Mouse (Mus musculus) kidney, embryonic 15.5 days (tissue): ENCODE data around the gene Otud1. TPM values are rescaled to one million over a fixed set of nuclear protein-coding genes. Genes with fewer than 3 reads are reported as not detected.

Experiments used
- ATAC-seq: fragments of 200-750 bp; cut with Nextera tagmentation; replicated peaks from 2 replicates; pipeline ENCODE4 v1.8.0; 2017; ENCODE audit warnings: moderate TSS enrichment; ENCODE audit not compliant: low FRiP score
- H3K27ac ChIP-seq: fragments of 300-500 bp; sonication (generic); 2 replicates; pipeline ENCODE4 v1.5.1; 2015; ENCODE audit warnings: mild to moderate bottlenecking, inconsistent platforms
- H3K27me3 ChIP-seq: fragments of 300-500 bp; sonication (generic); 2 replicates; pipeline ENCODE4 v1.6.1; 2015; ENCODE audit warnings: inconsistent platforms
- H3K36me3 ChIP-seq: fragments of 300-500 bp; sonication (generic); 2 replicates; pipeline ENCODE4 v1.6.1; 2015; ENCODE audit warnings: inconsistent platforms
- H3K4me1 ChIP-seq: fragments of 300-500 bp; sonication (generic); 2 replicates; pipeline ENCODE4 v1.6.1; 2015; ENCODE audit warnings: inconsistent platforms
- H3K4me2 ChIP-seq: fragments of 300-500 bp; sonication (generic); 2 replicates; pipeline ENCODE4 v1.6.1; 2015; ENCODE audit warnings: moderate library complexity, mild to moderate bottlenecking, inconsistent platforms
- H3K4me3 ChIP-seq: fragments of 300-500 bp; sonication (generic); replicated peaks from 2 replicates; pipeline ENCODE4 v1.5.1; 2015; ENCODE audit warnings: mild to moderate bottlenecking, inconsistent platforms
- H3K9ac ChIP-seq: fragments of 300-500 bp; sonication (generic); 2 replicates; pipeline ENCODE4 v1.6.1; 2015; ENCODE audit warnings: mild to moderate bottlenecking, inconsistent platforms
- H3K9me3 ChIP-seq: fragments of 300-500 bp; sonication (generic); replicated peaks from 2 replicates; pipeline ENCODE4 v1.6.1; 2016; ENCODE audit warnings: inconsistent platforms
- WGBS: fragments of 180-500 bp; shearing (Covaris S2); methylation state at CpG from one replicate; pipeline ENCODE4 v1.1.7; 2015; ENCODE audit warnings: mixed read lengths; 5-methylcytosine and 5-hydroxymethylcytosine counted together
- polyA plus RNA-seq: library from polyadenylated mRNA; unstranded; fragments of >200 nt; fragmentation: Nextera tagmentation; extraction: Ambion mirVana; gene quantifications from 2 replicates; pipeline ENCODE4 v1.2.1, GENCODE M21; 2015

Otud1 gene
- polyA plus RNA-seq, result 1.3 and 1.5 TPM in 2 replicates

DNA sequence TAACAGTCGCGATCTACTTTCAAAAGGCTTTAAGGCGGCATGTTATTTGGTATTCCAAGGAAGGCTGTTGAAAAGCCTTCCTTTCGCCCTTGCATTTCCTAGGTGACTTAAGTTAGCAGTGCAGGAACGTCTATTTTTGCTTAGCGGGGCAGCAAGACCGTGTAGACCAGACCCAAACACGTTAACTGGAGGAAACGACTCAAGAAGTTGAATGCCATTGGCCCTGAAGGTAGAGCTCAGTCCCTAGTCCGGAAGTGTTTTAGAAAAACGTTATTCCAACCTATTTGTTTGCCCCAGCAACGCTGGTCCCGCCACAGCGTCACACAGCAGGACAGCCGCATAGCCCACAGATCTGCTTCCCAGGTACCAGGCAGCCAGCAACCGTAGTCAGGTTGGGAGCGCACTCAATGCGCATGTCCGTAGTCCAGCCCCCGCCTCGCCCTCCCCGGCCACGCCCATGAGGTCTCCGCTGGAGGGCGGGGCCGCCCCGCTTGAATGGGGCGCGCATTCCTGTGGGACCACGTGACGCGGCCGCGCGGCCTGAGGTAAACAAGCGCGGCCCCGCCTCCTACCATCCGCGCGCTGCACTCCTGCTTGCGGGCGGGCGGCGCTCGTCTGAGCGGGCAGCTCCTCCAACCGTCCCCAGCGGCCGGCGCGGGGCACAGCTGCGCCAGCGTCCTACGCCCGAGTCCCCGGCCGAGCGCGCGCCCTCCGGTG lies at the start of gene Otud1:
Otud1 (plus strand) TSS at position 595 of the 717 bp plus-strand sequence.
- Histone ChIP-seq H3K9me3 (no peaks in the 10 kb centered on the region), H3K4me3 (peak within 1 kb of the TSS; percentile 83), H3K9ac (peak within 1 kb of the TSS; percentile 68), H3K27ac (peak within 1 kb of the TSS; percentile 88), H3K4me2 (peak within 1 kb of the TSS; percentile 92), H3K36me3 (no peaks in the 10 kb centered on the region), H3K27me3 (peaks cover 41% of the 10 kb centered on the region), H3K4me1 (peaks cover 19% of the 10 kb centered on the region)
- WGBS, result under 1% methylated on average over 62 of the region's 62 CpGs
- peak; percentile 98 for ATAC-seq

DNA sequence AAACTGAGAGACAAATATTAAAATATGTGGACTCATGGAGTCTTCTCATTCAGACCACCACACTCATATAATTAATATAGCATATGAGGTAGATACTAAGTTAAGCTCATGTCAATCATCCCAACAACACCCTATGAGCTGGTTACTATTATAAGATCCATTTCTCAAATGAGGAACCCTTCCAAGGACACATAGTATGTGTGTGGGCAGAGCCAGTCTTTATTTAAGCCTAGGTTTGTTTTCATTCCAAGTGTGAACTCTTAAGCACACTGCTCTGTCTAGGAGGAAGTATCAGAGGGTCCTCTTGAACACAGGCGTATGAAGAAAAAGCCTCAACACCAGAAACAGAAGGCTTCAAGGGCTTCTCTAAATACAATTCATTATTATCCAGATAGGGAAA lies 49.7 kb upstream of the Otud1 start:
- Histone ChIP-seq H3K4me2 (no peak overlapping the region), H3K9me3 (no peaks in the 10 kb centered on the region), H3K36me3 (no peaks in the 10 kb centered on the region), H3K27ac (no peak overlapping the region), H3K4me3 (no peak overlapping the region), H3K27me3 (no peaks in the 10 kb centered on the region), H3K9ac (no peak overlapping the region), H3K4me1 (no peaks in the 10 kb centered on the region)
- ATAC-seq, result no peak
- 70% methylated on average over 1 of the region's 1 CpGs for WGBS

DNA sequence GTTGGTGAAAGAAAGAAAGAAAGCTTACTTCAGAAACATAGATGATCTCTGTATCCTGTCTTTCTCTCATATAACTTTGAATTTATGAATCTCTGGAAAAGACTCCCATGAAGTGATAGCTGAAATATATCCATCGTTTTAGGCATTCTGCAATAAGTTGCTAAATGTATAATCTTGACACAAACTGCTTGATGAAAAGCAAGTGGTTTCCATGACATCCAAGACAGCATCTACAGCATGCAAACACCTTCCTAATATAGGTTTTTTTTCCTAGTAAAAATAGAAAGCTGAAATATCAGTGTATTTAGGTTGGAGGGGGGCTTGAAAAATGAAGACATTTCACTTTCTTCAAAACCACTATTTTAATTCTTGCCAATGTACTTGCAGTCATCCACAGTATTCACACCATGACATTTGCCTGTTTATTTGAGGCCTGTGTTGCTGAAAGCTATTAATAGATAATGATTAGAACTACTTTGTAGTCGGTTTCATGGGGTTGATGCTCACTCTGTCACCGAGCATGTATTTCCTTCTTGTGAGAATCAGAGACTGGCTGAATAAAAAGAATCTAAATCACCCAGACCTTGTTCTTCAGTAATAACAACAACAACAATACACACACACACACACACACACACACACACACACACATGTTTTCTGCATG lies 49.0 kb upstream of the Otud1 start:
- Histone ChIP-seq H3K27ac (no peak overlapping the region), H3K4me1 (no peaks in the 10 kb centered on the region), H3K4me2 (no peak overlapping the region), H3K4me3 (no peak overlapping the region), H3K9ac (no peak overlapping the region), H3K27me3 (no peaks in the 10 kb centered on the region), H3K36me3 (no peaks in the 10 kb centered on the region), H3K9me3 (no peaks in the 10 kb centered on the region)
- WGBS, result 84% methylated on average over 3 of the region's 3 CpGs
- no peak for ATAC-seq

DNA sequence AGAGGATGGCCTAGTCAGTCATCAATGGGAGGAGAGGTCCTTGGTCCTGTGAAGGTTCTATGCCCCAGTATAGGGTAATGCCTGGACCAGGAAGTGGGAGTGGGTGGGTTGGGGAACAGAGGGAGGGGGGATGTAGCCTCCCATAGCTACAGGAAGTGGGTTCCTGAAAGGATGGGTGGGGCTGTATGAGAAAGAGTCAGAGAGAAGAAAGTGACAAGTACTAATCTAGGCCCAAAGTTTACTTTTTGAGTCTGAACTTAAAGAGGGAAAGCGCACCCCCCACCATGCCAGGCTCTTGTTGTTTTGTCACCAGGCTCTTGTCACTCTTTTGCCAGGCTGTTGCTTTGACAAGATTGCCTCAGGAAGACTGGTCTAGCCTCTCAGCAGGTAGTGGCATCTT lies 35.5 kb upstream of the Otud1 start:
- H3K4me2 ChIP-seq, result no peak overlapping the region
- no peak overlapping the region for H3K27ac ChIP-seq
- no peaks in the 10 kb centered on the region for H3K36me3 ChIP-seq
- peaks cover 3% of the 10 kb centered on the region; the same call in 1 of the 2 replicates for H3K9me3 ChIP-seq
- WGBS, result 97% methylated on average over 1 of the region's 1 CpGs
- ATAC-seq, result no peak
- no peaks in the 10 kb centered on the region for H3K4me1 ChIP-seq
- no peaks in the 10 kb centered on the region for H3K27me3 ChIP-seq
- no peak overlapping the region for H3K4me3 ChIP-seq
- no peak overlapping the region for H3K9ac ChIP-seq

DNA sequence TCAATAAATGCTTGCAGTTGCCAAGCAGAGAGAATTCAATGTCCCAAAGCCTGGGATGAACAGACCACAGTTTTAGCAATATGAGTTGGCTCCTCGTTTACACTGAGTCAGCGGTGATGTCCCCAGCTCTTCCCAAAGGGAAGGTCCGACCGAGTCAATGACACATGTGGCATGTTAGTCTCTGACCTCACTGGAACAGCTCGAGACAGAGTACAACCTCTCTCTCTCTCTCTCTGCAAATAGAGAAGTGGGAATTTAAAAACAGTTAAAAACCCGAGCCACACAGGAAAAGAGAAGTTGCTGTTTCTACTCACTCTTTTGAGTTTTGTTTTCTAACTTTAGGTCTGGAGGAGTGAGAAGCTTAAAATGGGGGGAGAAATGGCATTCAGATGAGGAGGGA lies 30.5 kb upstream of the Otud1 start:
- no peak overlapping the region for H3K4me2 ChIP-seq
- H3K9me3 ChIP-seq, result peaks cover 3% of the 10 kb centered on the region; the same call in 1 of the 2 replicates
- H3K36me3 ChIP-seq, result no peaks in the 10 kb centered on the region
- H3K4me1 ChIP-seq, result no peaks in the 10 kb centered on the region
- no peak overlapping the region for H3K4me3 ChIP-seq
- no peaks in the 10 kb centered on the region for H3K27me3 ChIP-seq
- H3K27ac ChIP-seq, result no peak overlapping the region
- H3K9ac ChIP-seq, result no peak overlapping the region
- no peak for ATAC-seq
- WGBS, result 79% methylated on average over 6 of the region's 6 CpGs

DNA sequence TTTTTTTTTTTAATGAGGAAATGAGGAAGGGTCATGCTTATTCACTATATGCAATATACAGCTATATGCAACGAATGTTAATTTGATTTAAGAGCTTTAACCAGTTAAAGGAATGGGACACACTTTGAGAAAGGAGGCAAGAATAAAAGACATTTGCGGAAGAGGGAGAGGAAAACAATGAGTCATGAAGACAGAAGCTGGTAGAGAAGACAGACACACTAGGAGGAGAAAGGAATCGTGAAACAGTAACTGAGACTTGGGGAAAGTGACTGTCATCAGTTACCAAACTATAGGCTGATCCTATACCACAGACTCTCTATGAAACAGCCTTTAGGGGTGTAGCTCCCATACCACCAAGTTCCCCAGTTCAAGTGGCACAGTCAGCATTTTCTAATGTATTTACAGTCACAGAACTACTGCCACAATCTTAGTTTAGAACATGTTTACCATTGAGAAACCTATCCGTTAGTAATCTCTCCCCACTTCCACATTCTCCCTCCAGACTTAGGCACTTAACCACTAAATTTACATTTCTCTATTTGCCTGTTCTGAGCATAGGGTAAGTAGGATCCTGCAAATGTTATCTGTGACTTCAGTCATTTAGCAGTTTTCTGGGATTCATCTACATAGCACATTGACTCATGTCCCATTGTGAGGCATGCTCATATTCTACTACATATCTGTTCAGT lies 29.5 kb upstream of the Otud1 start:
- no peak overlapping the region for H3K9ac ChIP-seq
- no peaks in the 10 kb centered on the region for H3K36me3 ChIP-seq
- H3K4me2 ChIP-seq, result no peak overlapping the region
- 84% methylated on average over 4 of the region's 4 CpGs for WGBS
- no peak overlapping the region for H3K27ac ChIP-seq
- H3K4me3 ChIP-seq, result no peak overlapping the region
- no peaks in the 10 kb centered on the region for H3K27me3 ChIP-seq
- H3K9me3 ChIP-seq, result peaks cover 3% of the 10 kb centered on the region; the same call in 1 of the 2 replicates
- H3K4me1 ChIP-seq, result no peaks in the 10 kb centered on the region
- no peak for ATAC-seq

DNA sequence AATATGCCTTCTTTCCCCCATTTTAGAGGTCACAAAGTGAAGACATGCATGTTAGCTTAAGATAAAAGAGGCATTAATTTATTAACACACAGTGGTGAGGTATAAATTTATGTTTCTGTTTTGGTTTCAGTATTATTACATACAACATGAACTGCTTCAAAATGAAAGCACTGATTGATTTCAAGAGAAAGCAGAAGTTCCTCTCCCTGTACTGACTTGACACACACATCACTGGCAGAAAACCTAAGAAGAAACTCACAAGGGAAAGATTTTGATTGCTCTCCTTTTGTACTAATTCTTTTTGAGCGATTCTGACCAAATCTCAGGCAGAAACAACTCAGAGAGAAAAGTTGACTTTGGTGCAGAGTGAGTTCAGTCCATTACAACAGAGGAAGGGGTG lies 27.0 kb upstream of the Otud1 start:
- Histone ChIP-seq H3K4me2 (no peak overlapping the region), H3K4me1 (no peaks in the 10 kb centered on the region), H3K36me3 (no peaks in the 10 kb centered on the region), H3K27me3 (no peaks in the 10 kb centered on the region), H3K9ac (no peak overlapping the region), H3K9me3 (peaks cover 2% of the 10 kb centered on the region; the same call in 1 of the 2 replicates), H3K27ac (no peak overlapping the region), H3K4me3 (no peak overlapping the region)
- no peak for ATAC-seq
- 81% methylated on average over 1 of the region's 1 CpGs for WGBS

DNA sequence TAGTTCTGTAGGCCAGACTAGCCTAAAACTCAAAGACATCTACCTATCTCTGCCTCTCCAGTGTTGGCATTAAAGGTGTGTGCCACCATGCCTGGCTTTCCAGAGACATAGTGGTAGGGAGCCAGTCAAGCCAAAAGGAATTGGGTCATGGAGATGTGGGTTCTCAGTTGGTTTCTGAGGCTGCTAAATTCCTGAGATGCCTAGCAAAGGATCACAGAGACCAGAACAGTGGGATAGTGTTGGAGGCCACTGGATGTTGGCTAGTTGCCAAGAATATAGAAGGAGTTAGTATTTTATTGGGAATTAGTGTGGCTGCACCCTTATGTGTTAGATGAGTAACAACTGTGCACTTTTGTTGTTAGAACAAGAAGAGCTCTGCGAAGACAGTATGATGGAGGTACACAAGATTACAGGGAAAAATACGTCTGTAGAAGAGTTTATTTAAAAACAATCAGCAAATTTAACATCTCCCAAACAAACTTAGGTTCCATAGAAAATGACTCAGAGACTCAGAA lies 24.1 kb upstream of the Otud1 start:
- H3K4me1 ChIP-seq, result no peaks in the 10 kb centered on the region
- no peak for ATAC-seq
- 83% methylated on average over 2 of the region's 2 CpGs for WGBS
- no peak overlapping the region for H3K27ac ChIP-seq
- H3K9me3 ChIP-seq, result no peaks in the 10 kb centered on the region
- H3K9ac ChIP-seq, result no peak overlapping the region
- no peaks in the 10 kb centered on the region for H3K36me3 ChIP-seq
- H3K27me3 ChIP-seq, result no peaks in the 10 kb centered on the region
- H3K4me2 ChIP-seq, result no peak overlapping the region
- H3K4me3 ChIP-seq, result no peak overlapping the region

DNA sequence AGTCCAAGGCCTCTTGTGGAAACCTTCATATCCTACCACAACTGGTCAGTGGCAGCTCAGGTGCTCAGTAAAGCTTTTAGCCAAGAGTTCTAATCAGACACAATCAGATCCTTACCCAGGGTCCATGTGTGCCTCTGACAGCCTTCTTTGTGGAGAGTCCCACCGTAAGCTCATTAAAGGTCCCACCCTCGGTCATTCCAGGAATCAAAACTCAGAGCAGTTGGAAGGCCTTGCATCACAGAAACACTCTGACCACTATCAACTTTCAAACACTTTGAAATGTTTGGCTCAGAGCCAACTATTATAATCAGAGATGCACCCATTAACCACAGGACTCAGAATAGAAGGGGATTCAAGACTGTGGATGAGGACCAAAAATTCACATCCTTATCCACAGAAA lies 12.4 kb upstream of the Otud1 start:
- H3K27me3 ChIP-seq, result no peaks in the 10 kb centered on the region
- no peak overlapping the region for H3K9ac ChIP-seq
- no peaks in the 10 kb centered on the region for H3K4me1 ChIP-seq
- H3K27ac ChIP-seq, result no peak overlapping the region
- no peaks in the 10 kb centered on the region for H3K9me3 ChIP-seq
- H3K4me2 ChIP-seq, result no peak overlapping the region
- no peak for ATAC-seq
- H3K4me3 ChIP-seq, result no peak overlapping the region
- H3K36me3 ChIP-seq, result no peaks in the 10 kb centered on the region
- 74% methylated on average over 2 of the region's 2 CpGs for WGBS

DNA sequence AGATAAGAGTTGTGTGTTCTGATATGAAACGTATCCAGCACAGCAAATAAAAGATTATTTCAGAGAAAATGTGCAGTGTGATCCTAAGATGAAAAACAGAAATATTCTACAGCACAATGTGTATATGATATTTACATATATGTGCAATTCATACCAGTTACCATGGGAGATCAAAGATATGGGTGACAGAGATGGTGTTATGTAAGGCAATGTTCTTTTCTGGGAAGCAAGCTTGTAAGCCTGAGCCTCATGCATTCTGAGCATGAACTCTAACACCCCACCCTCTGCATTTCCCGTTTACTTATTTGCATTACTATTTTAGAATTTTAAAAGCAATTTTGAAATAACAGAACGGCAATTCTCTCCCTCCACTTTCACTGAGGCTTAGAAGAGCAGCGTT lies 11.4 kb upstream of the Otud1 start:
- Histone ChIP-seq H3K4me2 (no peak overlapping the region), H3K27me3 (no peaks in the 10 kb centered on the region), H3K27ac (no peak overlapping the region), H3K9me3 (no peaks in the 10 kb centered on the region), H3K4me1 (no peaks in the 10 kb centered on the region), H3K9ac (no peak overlapping the region), H3K4me3 (no peak overlapping the region), H3K36me3 (no peaks in the 10 kb centered on the region)
- no peak for ATAC-seq
- WGBS, result 83% methylated on average over 4 of the region's 4 CpGs

DNA sequence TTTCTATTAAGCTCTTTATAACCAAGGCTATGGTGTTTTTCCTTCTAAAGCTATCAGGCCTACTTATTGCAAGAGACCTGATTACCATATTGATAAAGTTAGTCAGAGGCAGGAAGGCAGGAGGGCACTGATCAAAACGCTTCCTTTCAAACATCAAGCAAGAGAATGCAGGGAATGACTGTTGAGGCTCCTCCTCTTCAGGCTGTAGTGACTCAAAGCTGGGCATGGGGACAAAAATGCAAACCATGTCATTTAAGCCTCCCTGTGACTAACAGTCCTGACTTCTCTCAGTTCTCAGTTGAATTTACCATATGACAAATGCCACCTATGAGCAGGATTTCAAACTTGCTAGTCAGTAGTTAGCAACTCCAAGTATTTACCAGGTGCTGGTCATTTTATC lies 10.6 kb upstream of the Otud1 start:
- Histone ChIP-seq H3K36me3 (no peaks in the 10 kb centered on the region), H3K27me3 (0 out of 2 replicates have a peak, but pooled peaks cover 3% of the 10 kb centered on the region), H3K4me2 (no peak overlapping the region), H3K27ac (no peak overlapping the region), H3K9ac (no peak overlapping the region), H3K4me1 (no peaks in the 10 kb centered on the region), H3K9me3 (no peaks in the 10 kb centered on the region), H3K4me3 (no peak overlapping the region)
- ATAC-seq, result no peak
- WGBS, result 15% methylated on average over 1 of the region's 1 CpGs

DNA sequence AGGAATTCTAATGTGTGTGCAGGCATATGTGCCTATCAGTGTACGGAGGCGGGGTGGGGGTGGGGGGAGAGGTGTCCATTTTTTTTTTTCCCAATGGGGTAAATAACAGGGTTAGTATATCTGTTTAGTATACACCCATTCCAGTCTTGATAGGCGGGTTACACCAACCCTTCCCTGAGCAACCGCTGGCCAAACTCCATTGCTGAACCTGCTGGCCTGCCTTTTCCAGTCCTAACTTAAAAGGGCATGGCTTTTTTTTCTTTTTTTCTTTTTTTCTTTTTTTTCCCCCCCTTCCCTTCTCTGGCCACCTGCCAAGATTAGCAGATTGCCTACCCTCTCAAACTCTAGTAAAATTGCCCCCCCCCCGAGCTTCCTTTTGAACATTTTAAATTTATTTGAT lies 1.1 kb upstream of the Otud1 start:
- H3K9ac ChIP-seq, result no peak overlapping the region
- peak overlapping the region; percentile 92 for H3K4me2 ChIP-seq
- peaks cover 19% of the 10 kb centered on the region for H3K4me1 ChIP-seq
- no peaks in the 10 kb centered on the region for H3K9me3 ChIP-seq
- 31% methylated on average over 5 of the region's 5 CpGs for WGBS
- no peak overlapping the region for H3K27ac ChIP-seq
- H3K27me3 ChIP-seq, result peaks cover 40% of the 10 kb centered on the region
- peak overlapping the region; percentile 83 for H3K4me3 ChIP-seq
- no peaks in the 10 kb centered on the region for H3K36me3 ChIP-seq
- no peak for ATAC-seq
